Mouse (Mus musculus): ENCODE measurements around the gene Npb.

DNA sequence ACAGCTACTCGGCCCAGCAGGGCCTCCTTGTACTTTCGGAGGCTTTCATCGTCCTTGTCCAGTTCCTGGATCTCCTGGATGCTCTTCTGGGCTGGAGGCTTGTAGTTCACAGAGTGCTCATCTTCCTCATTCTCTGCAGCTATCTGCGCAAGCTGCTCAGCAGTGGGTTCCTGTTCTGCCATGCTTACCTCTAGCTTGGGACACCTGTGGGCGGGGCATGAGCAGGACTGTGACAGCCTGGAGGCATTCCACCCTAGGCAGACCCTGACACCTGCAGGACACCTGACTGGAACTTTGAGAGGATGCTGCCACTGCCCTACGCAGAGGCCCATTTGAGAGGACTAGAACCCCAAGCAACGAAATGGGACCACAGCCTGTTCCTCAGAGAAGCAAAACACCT lies 28.1 kb upstream of the Npb start:
- no peak for TF ChIP-seq ZC3H11A (IDR thresholded peaks at IDR 0.05; ENCODE audit: borderline replicate concordance, low read depth, low read length)
- no peak for TF ChIP-seq HCFC1 (IDR thresholded peaks at IDR 0.05; ENCODE audit: borderline replicate concordance, insufficient read depth, low read length)
